Mouse (Mus musculus) erythroblast, adult 5-6 weeks (primary cell): ENCODE measurements around the gene Zfp131. TPM values are rescaled to one million over a fixed set of nuclear protein-coding genes. Genes with fewer than 3 reads are reported as not detected.

Experiments
- total RNA-seq, 2 experiments: library from RNA; stranded (forward) in 1 of 2; stranded (reverse) in 1 of 2; fragments of 150-400 nt in 1 of 2; fragments of 200-764, 138-1000 nt in 1 of 2; gene quantifications; 2 replicates each; pipeline versions ENCODE4 v1.2.3 to v1.2.4; 2015 to 2017; ENCODE audit warnings: low replicate concordance in 2 of 2

The Zfp131 gene
- total RNA-seq, 2 experiments from 2014 or later, result 16.3 to 25.6 TPM

Other genes starting within 250 kb of the Zfp131 start
- not detected in 2 replicates for gene Ccl28, start 167.1 kb downstream of the Zfp131 start, total RNA-seq (2015; ENCODE audit: low replicate concordance)
- gene Ccl28, start 167.1 kb downstream of the Zfp131 start, total RNA-seq (2017; ENCODE audit: low replicate concordance), result not detected in 2 replicates
- gene Hmgcs1, start 100.5 kb downstream of the Zfp131 start, total RNA-seq (2015; ENCODE audit: low replicate concordance), result 6.5 and 11.5 TPM in 2 replicates
- 5.1 and 7.1 TPM in 2 replicates for gene Hmgcs1, start 100.5 kb downstream of the Zfp131 start, total RNA-seq (2017; ENCODE audit: low replicate concordance)
- not detected in 2 replicates for gene Nim1k, start 35.0 kb downstream of the Zfp131 start, total RNA-seq (2015; ENCODE audit: low replicate concordance)
- not detected in 2 replicates for gene Nim1k, start 35.0 kb downstream of the Zfp131 start, total RNA-seq (2017; ENCODE audit: low replicate concordance)
- not detected in 2 replicates for gene AF067063, start 39.3 kb upstream of the Zfp131 start, total RNA-seq (2015; ENCODE audit: low replicate concordance)
- not detected in 2 replicates for gene AF067063, start 39.3 kb upstream of the Zfp131 start, total RNA-seq (2017; ENCODE audit: low replicate concordance)
- not detected in 2 replicates for gene D13Ertd608e, start 45.1 kb upstream of the Zfp131 start, total RNA-seq (2015; ENCODE audit: low replicate concordance)
- gene D13Ertd608e, start 45.1 kb upstream of the Zfp131 start, total RNA-seq (2017; ENCODE audit: low replicate concordance), result not detected in 2 replicates
- not detected in 2 replicates for gene Tcstv1, start 103.9 kb upstream of the Zfp131 start, total RNA-seq (2015; ENCODE audit: low replicate concordance)
- gene Tcstv1, start 103.9 kb upstream of the Zfp131 start, total RNA-seq (2017; ENCODE audit: low replicate concordance), result not detected in 2 replicates
- not detected in 2 replicates for gene Gm21761, start 138.4 kb upstream of the Zfp131 start, total RNA-seq (2015; ENCODE audit: low replicate concordance)
- not detected in 2 replicates for gene Gm21761, start 138.4 kb upstream of the Zfp131 start, total RNA-seq (2017; ENCODE audit: low replicate concordance)
- not detected in 2 replicates for gene B020031M17Rik, start 159.9 kb upstream of the Zfp131 start, total RNA-seq (2015; ENCODE audit: low replicate concordance)
- not detected in 2 replicates for gene B020031M17Rik, start 159.9 kb upstream of the Zfp131 start, total RNA-seq (2017; ENCODE audit: low replicate concordance)
- gene Gm36079, start 236.1 kb upstream of the Zfp131 start, total RNA-seq (2015; ENCODE audit: low replicate concordance), result not detected in 2 replicates
- gene Gm36079, start 236.1 kb upstream of the Zfp131 start, total RNA-seq (2017; ENCODE audit: low replicate concordance), result not detected in 2 replicates